Mouse (Mus musculus) liver, adult 2 months (tissue): ENCODE data around the gene Clic1. TPM values are rescaled to one million over a fixed set of nuclear protein-coding genes. Genes with fewer than 3 reads are reported as not detected.

Experiments
- DNase-seq: peaks from one replicate; pipeline ENCODE4 v3.0.0-alpha.2; 2011; ENCODE audit warnings: low read depth, low spot score; ENCODE audit errors: extremely low read depth
- H3K27ac ChIP-seq: fragments of 200-500 bp; replicated peaks from 2 replicates; pipeline ENCODE4 v1.5.1; 2012; ENCODE audit warnings: low read depth, mild to moderate bottlenecking, control low read depth, inconsistent platforms, low read length; ENCODE audit not compliant: insufficient read depth
- H3K27me3 ChIP-seq: fragments of 200-500 bp; 2 replicates; pipeline ENCODE4 v1.6.1; 2012; ENCODE audit warnings: mild to moderate bottlenecking, moderate library complexity, low read length, inconsistent platforms; ENCODE audit not compliant: control insufficient read depth, insufficient read depth
- H3K36me3 ChIP-seq: fragments of 200-500 bp; 2 replicates; pipeline ENCODE4 v1.6.1; 2012; ENCODE audit warnings: low read length, inconsistent platforms; ENCODE audit not compliant: control insufficient read depth, insufficient read depth
- H3K4me1 ChIP-seq: fragments of 200-500 bp; 2 replicates; pipeline ENCODE4 v1.6.1; 2011; ENCODE audit warnings: low read length; ENCODE audit not compliant: control insufficient read depth, insufficient read depth
- H3K4me3 ChIP-seq: fragments of 200-500 bp; 2 replicates; pipeline ENCODE4 v1.5.1; 2011; ENCODE audit warnings: low read depth, mild to moderate bottlenecking, control low read depth, low read length, moderate library complexity; ENCODE audit not compliant: insufficient read depth
- H3K79me2 ChIP-seq: fragments of 200-500 bp; 2 replicates; pipeline ENCODE4 v1.6.1; 2012; ENCODE audit warnings: inconsistent platforms, mild to moderate bottlenecking, low read length, moderate library complexity; ENCODE audit not compliant: control insufficient read depth, insufficient read depth
- H3K9ac ChIP-seq: fragments of 200-500 bp; 2 replicates; pipeline ENCODE4 v1.6.1; 2012; ENCODE audit warnings: low read depth, mild to moderate bottlenecking, control low read depth, inconsistent platforms, low read length
- CTCF ChIP-seq: fragments of 200-500 bp; IDR thresholded peaks from 2 replicates; pipeline ENCODE4 v1.5.1; 2011; ENCODE audit warnings: low read depth, low read length, control low read depth
- POLR2A ChIP-seq: fragments of 200-500 bp; IDR thresholded peaks from 2 replicates; pipeline ENCODE4 v1.6.1; 2011; ENCODE audit warnings: low read length, control low read depth; ENCODE audit not compliant: insufficient read depth; ENCODE audit errors: extremely low read depth
- WGBS: fragments of 180-500 bp; shearing (Covaris S2); methylation state at CpG from one replicate; pipeline ENCODE4 v1.1.7; 2018; 5-methylcytosine and 5-hydroxymethylcytosine counted together
- polyA plus RNA-seq: library from polyadenylated mRNA; depleted of rRNA; stranded (reverse); fragments of >200 nt; gene quantifications from 2 replicates; pipeline ENCODE4 v1.2.3, GENCODE M21; 2012; rRNA removed
- total RNA-seq: library from RNA; depleted of rRNA; stranded (reverse); fragments of >200 nt; gene quantifications from 2 replicates; pipeline ENCODE4 v1.2.3, GENCODE M21; 2014; rRNA removed

The Clic1 gene
- total RNA-seq = 15.9 and 20.3 TPM in 2 replicates
- polyA plus RNA-seq = 12.2 and 16.8 TPM in 2 replicates

DNA sequence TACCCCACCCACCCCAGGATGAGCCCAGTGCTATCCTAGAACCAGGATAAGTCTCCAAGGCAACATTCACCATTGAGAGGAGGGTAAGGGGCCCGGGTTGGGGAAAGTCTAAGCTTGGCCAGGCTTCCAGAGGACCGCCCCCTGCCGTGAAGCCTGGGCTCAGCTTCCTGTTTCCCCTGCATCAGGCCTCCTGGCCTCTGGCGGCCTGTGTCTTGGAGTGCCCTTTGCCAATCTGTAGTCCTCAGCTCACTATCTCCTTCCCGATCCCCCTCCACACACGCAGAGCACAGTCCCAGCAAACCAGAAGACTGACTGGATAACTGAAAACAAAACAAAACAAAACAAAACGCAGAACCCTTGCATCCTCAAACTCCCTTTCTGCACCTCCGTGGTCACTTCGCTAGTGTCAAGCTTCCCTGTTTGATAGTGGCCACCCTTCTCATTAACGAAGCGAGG lies at the start of gene Clic1:
Clic1 (plus strand) TSS at position 406 of the 456 bp plus-strand sequence.
- DNase-seq = peak; percentile 16
- Histone ChIP-seq H3K4me3 (peak within 1 kb of the TSS; percentile 75), H3K27ac (peak within 1 kb of the TSS; percentile 56), H3K79me2 (no peaks in the 10 kb centered on the region), H3K36me3 (peaks cover 4% of the 10 kb centered on the region; the same call in 1 of the 2 replicates), H3K27me3 (no peaks in the 10 kb centered on the region), H3K9ac (peak within 1 kb of the TSS; percentile 77), H3K4me1 (peaks cover 16% of the 10 kb centered on the region)
- TF ChIP-seq CTCF (0 out of 2 replicates have a peak, but pooled peaks have one; percentile 16), POLR2A (no peak)
- WGBS = 9% methylated on average over 9 of the region's 11 CpGs

DNA sequence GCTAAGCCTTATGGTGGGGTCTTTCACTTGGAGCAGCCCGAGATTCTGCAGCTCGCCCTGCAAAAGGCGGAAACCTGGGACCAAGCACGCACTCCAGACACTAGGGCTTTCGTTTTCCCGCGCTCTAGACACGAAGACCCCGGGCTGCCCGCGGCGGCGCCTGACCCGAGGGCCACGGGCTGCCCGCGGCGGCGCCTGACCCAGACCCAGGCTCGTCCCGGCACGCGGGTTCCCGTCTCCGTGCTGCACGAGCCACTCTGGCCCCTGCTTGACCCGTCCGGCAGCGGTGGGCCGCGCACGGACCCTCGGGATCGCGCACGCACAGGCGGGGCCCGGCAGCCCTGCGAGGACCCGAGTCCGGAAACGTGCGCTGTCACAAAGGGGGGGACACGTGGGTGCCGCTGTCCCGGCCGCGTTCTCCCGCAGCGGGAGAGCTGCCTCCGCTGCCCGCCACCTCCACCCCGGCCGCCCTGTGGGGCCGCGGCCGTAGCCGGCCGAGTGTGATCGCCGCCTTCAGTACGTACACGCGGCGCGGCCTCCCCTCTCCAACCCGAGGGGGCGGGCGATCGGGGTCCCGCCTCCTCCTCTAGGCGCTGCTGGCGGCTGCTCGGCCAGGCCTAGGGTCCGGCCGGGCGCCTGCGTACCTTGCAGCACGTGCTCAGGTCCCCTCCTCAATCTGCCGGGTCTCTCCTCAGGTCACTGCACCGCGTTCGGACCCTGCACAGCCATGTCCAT lies 48.9 kb upstream of the Clic1 start, which contains the start of gene Vars:
Vars (plus strand) TSS at position 271 of the 735 bp plus-strand sequence.
- Histone ChIP-seq H3K79me2 (no peaks in the 10 kb centered on the region; the same call in 1 of the 2 replicates), H3K27ac (peak within 1 kb of the TSS; percentile 96), H3K36me3 (0 out of 2 replicates have a peak, but pooled peaks cover 1% of the 10 kb centered on the region), H3K4me3 (peak within 1 kb of the TSS; percentile 85), H3K27me3 (no peaks in the 10 kb centered on the region), H3K9ac (peak within 1 kb of the TSS; percentile 99), H3K4me1 (peaks cover 12% of the 10 kb centered on the region)
- DNase-seq = peak; percentile 44
- under 1% methylated on average over 83 of the region's 83 CpGs for WGBS
- TF ChIP-seq CTCF (no peak), POLR2A (0 out of 2 replicates have a peak, but pooled peaks have one; percentile 29)

DNA sequence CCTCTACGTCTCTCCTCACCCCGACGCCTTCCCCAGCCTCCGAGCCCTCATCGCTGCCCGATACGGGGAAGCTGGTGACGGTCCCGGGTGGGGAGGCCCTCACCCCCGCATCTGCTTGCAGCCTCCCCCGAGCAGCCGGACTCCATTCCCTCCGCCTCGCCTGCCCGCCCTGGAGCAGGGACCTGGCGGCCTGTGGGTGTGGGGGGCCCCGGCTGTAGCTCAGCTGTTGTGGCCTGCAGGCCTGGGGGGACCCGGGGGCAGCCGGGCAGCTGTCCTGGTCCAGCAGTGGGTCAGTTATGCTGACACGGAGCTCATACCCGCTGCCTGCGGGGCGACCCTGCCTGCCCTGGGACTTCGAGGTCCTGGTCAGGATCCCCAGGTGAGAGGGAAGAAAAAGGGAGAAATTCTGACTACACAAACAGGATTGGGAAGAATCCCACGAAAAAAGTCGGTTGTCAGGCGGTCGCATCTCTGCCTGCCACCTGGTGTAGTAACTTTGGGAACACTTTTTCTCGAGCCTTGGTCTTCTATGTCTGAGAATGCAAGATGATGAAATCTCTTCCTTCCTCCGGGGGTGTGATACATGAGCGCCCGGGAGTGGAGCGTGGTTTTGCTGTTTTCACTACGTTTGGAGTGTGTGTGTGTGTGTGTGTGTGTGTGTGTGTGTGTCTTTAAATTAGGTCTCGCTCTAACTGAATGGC lies 48.2 kb upstream of the Clic1 start:
- H3K4me1 ChIP-seq = peaks cover 12% of the 10 kb centered on the region
- 0 out of 2 replicates have a peak, but pooled peaks cover 2% of the 10 kb centered on the region for H3K36me3 ChIP-seq
- H3K79me2 ChIP-seq = no peaks in the 10 kb centered on the region; the same call in 1 of the 2 replicates
- peak overlapping the region; percentile 85 for H3K4me3 ChIP-seq
- H3K9ac ChIP-seq = peak overlapping the region; percentile 99
- peak overlapping the region; percentile 96; the same call in 1 of the 2 replicates for H3K27ac ChIP-seq
- 2% methylated on average over 35 of the region's 35 CpGs for WGBS
- peak; percentile 11 for DNase-seq
- no peaks in the 10 kb centered on the region for H3K27me3 ChIP-seq
- TF ChIP-seq POLR2A (no peak), CTCF (no peak)

DNA sequence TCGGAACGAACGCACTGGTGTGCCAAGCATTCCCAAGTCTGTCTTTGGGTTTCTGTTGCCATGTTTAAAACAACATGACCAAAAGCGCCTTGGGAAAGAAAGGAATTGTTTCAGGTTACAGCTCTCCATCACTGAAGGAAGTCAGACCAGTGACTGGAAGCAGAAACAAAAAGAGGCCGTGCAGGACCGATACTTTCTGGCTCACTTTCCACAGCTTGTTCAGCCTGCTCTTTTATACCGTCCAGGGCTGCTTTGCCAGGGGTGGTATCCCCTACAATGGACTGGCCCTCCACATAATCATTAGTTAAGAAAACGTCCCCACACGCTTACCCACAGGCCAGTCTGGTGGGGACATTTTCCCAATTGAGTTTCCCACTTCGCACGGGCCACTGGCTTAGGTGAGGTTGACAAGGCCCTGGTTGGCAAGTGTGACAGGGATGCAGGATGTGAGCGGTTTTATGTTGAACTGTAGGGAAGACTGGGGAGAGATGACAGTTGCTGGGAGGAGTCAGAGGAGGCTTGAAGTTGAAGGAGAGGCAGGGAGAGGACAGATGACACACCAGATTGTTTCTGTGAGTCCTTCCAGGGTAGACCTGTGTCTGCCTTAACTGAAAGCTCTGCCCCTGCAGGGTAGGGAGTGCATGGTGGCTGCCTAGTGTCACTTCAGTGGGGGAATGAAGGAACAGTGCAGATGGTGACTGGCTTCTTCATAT lies 47.5 kb upstream of the Clic1 start:
- no peak overlapping the region; the same call in 1 of the 2 replicates for H3K27ac ChIP-seq
- DNase-seq = no peak
- H3K27me3 ChIP-seq = no peaks in the 10 kb centered on the region
- TF ChIP-seq POLR2A (no peak), CTCF (no peak)
- peaks cover 2% of the 10 kb centered on the region; the same call in 1 of the 2 replicates for H3K36me3 ChIP-seq
- peaks cover 12% of the 10 kb centered on the region for H3K4me1 ChIP-seq
- H3K79me2 ChIP-seq = no peaks in the 10 kb centered on the region; the same call in 1 of the 2 replicates
- H3K4me3 ChIP-seq = no peak overlapping the region
- WGBS = 42% methylated on average over 12 of the region's 12 CpGs
- H3K9ac ChIP-seq = peak overlapping the region; percentile 99; the same call in 1 of the 2 replicates

DNA sequence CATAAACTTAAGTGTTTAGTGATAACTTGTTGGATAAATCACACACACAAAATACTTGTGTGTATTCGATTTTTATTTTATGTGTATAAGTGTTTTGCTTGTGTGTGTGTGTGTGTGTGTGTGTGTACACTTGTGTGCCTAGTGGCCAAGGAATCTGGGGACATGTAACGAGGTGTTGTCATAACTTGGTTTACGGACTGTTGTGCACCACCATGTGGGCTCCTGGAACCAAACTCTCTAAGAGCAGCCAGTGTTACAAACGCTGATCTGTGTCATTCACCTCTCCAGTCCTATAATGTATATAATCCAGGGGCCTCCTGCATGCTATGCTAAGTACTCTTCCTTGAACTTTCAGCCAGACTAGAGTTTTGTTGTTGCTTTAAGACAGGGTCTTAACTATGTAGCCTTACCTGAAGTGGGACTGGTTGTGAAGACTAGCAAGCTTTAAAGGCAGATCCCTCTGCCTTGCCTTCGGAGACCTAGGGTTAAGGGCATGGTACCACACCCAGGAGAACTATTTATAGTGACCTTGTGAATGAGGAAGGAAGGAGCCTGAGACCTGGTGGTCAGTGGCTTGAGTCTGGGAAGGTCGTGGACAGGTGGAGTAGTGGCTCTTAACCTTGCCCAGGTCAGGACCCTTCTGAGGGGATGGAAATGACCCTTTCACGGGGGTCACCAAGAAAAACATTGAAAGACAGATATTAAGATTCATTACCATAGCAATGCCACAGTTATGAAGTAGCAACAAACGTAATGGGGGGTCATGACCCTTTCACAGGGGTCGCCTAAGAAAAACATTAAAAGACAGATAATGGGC lies 46.5 kb upstream of the Clic1 start:
- no peak overlapping the region for H3K9ac ChIP-seq
- H3K36me3 ChIP-seq = peaks cover 4% of the 10 kb centered on the region; the same call in 1 of the 2 replicates
- 75% methylated on average over 9 of the region's 9 CpGs for WGBS
- H3K4me1 ChIP-seq = peaks cover 12% of the 10 kb centered on the region
- no peak overlapping the region for H3K4me3 ChIP-seq
- no peaks in the 10 kb centered on the region for H3K27me3 ChIP-seq
- no peak for DNase-seq
- no peak for TF ChIP-seq POLR2A
- TF ChIP-seq CTCF = no peak
- H3K27ac ChIP-seq = no peak overlapping the region
- no peaks in the 10 kb centered on the region; the same call in 1 of the 2 replicates for H3K79me2 ChIP-seq
